Mouse (Mus musculus) T-helper 1 cell (primary cell): ENCODE data around the gene Psme3.
"Not testable (repeated sequence)": the region's sequence is repeated elsewhere in the genome, so short reads cannot be mapped to it uniquely, and the experiment has no call there.

Experiments
- in situ Hi-C: fragments of 300-600 bp; cut with MboI, MseI; formaldehyde crosslinking; loops from one replicate; pipeline ENCODE4 v1.15.1; 2025; ENCODE audit warnings: high pct_unique_total_duplicates

Gene Psme3

GRCm38 (mm10) chr11:101312150-101312549, 3.9 kb upstream of the Psme3 start:
- in situ Hi-C loops = no loop called here

- in situ Hi-C loops = no loop called here
Measured at GRCm38 (mm10) chr11:101314567-101314966, 1.4 kb upstream of the Psme3 start.

- in situ Hi-C loops = no loop called here
Measured at GRCm38 (mm10) chr11:101315082-101315650, 847 bp upstream of the Psme3 start.

- in situ Hi-C loops = no loop called here
Measured at GRCm38 (mm10) chr11:101316501-101316917, 496 bp downstream of the Psme3 start.

GRCm38 (mm10) chr11:101323609-101324008, 7.6 kb downstream of the Psme3 start:
- in situ Hi-C loops = no loop called here

GRCm38 (mm10) chr11:101324763-101325162, 8.8 kb downstream of the Psme3 start, which contains the start of gene Aoc2:
Aoc2 (plus strand) TSS chr11:101325063.
- in situ Hi-C loops = no loop called here

- in situ Hi-C loops = not testable (repeated sequence)
Measured at GRCm38 (mm10) chr11:101325201-101325600, 9.2 kb downstream of the Psme3 start.

- in situ Hi-C loops = no loop called here
Measured at GRCm38 (mm10) chr11:101326147-101326546, 10.1 kb downstream of the Psme3 start.

GRCm38 (mm10) chr11:101327311-101327710, 11.3 kb downstream of the Psme3 start:
- in situ Hi-C loops = no loop called here

- in situ Hi-C loops = no loop called here
Measured at GRCm38 (mm10) chr11:101328941-101329635, 13.1 kb downstream of the Psme3 start.

- in situ Hi-C loops = loop anchor here (5.0 kb wide), 1 partner anchor 67 kb away; no protein-coding TSS in a partner anchor
Measured at GRCm38 (mm10) chr11:101330371-101330924, 14.4 kb downstream of the Psme3 start, which contains the start of gene Aoc3. Aoc3 (plus strand) TSS chr11:101330605.

- in situ Hi-C loops = loop anchor here (5.0 kb wide), 1 partner anchor 66 kb away; no protein-coding TSS in a partner anchor
Measured at GRCm38 (mm10) chr11:101330961-101331360, 14.9 kb downstream of the Psme3 start.

GRCm38 (mm10) chr11:101332537-101332936, 16.5 kb downstream of the Psme3 start:
- in situ Hi-C loops = loop anchor here (5.0 kb wide), 1 partner anchor 65 kb away; no protein-coding TSS in a partner anchor

GRCm38 (mm10) chr11:101334023-101334422, 18.0 kb downstream of the Psme3 start:
- in situ Hi-C loops = loop anchor here (5.0 kb wide), 1 partner anchor 63 kb away; no protein-coding TSS in a partner anchor

GRCm38 (mm10) chr11:101334516-101334915, 18.5 kb downstream of the Psme3 start:
- in situ Hi-C loops = loop anchor here (5.0 kb wide), 1 partner anchor 63 kb away; no protein-coding TSS in a partner anchor

- in situ Hi-C loops = no loop called here
Measured at GRCm38 (mm10) chr11:101335685-101336084, 19.7 kb downstream of the Psme3 start.

GRCm38 (mm10) chr11:101338123-101338760, 22.2 kb downstream of the Psme3 start:
- in situ Hi-C loops = no loop called here

- in situ Hi-C loops = no loop called here
Measured at GRCm38 (mm10) chr11:101347083-101347775, 31.2 kb downstream of the Psme3 start.

- in situ Hi-C loops = no loop called here
Measured at GRCm38 (mm10) chr11:101348774-101349173, 32.8 kb downstream of the Psme3 start.

GRCm38 (mm10) chr11:101349216-101349615, 33.2 kb downstream of the Psme3 start:
- in situ Hi-C loops = no loop called here

GRCm38 (mm10) chr11:101351100-101351720, 35.2 kb downstream of the Psme3 start:
- in situ Hi-C loops = no loop called here
